Mouse (Mus musculus): ENCODE measurements at regions not wholly inside any gene's neighbourhood (a gene's known extent, or its start where the extent isn't known, plus 50 kb on each side); places are given as distances from the start of the nearest gene placed in this dataset.
A peak's percentile ranks its signal among the peaks of the same experiment; 100 is the strongest.

DNA sequence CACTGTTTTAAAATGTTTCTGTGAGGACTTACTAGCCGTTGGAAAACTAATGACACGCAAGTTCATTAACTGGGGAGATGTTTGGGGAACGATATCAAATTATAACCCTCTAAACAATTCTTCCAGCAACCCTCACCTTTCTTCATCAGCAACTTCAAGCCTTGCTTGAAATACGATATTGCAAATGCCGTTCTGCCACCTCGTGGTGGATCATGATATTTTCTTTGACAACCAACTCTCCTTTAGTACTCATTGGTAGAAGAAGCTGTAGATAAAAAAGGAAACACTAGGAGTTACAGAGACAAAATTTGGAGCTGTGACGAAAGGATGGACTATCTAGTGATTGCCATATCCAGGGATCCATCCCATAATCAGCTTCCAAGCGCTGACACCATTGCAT, 85.8 kb upstream of the Gnai1 start:
- Histone ChIP-seq H3K27ac (ENCODE audit: low read depth, low read length) (no peak overlapping the region), H3K9me3 (ENCODE audit: low read length) (no peaks in the 10 kb centered on the region), H3K36me3 (ENCODE audit: insufficient read depth) (no peaks in the 10 kb centered on the region), H3K4me1 (ENCODE audit: insufficient read depth) (no peaks in the 10 kb centered on the region), H3K4me3 (ENCODE audit: low read depth, low read length) (no peak overlapping the region), H3K4me2 (ENCODE audit: low read depth) (no peak overlapping the region), H3K9ac (no peak overlapping the region), H3K27me3 (ENCODE audit: insufficient read depth, low read length) (no peaks in the 10 kb centered on the region)
- DNase-seq, result peak; percentile 92
- peak; percentile 81 for TF ChIP-seq CTCF (IDR thresholded peaks at IDR 0.05; ENCODE audit: low read depth)
- ATAC-seq, result peak; percentile 84
- WGBS, result 19% methylated on average over 8 of the region's 8 CpGs

DNA sequence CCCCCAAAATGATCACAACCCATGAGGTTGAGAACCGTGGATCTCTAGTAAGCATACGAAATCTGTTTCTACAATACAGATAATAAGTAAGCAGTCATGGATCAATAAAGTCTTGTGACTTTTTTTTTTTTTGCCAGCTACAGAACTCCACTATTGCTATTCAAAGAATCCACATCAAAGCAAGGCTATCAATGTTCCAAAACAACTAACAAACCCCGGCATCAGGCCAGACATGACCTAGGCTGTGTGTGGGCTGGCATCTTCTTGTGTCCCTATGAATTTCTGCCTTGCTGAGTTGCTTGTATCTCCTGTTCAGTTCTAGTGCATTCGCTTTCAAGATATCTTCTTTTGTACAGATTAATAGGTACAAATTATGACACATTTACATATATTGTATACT, 79.8 kb upstream of the Gnai1 start:
- Histone ChIP-seq H3K27ac (ENCODE audit: low read depth, low read length) (no peak overlapping the region), H3K4me2 (ENCODE audit: low read depth) (no peak overlapping the region), H3K4me1 (ENCODE audit: insufficient read depth) (no peaks in the 10 kb centered on the region), H3K9ac (no peak overlapping the region), H3K9me3 (ENCODE audit: low read length) (no peaks in the 10 kb centered on the region), H3K27me3 (ENCODE audit: insufficient read depth, low read length) (no peaks in the 10 kb centered on the region), H3K36me3 (ENCODE audit: insufficient read depth) (no peaks in the 10 kb centered on the region), H3K4me3 (ENCODE audit: low read depth, low read length) (no peak overlapping the region)
- WGBS, result 89% methylated on average over 4 of the region's 4 CpGs
- TF ChIP-seq CTCF (IDR thresholded peaks at IDR 0.05; ENCODE audit: low read depth), result no peak
- ATAC-seq (no peak), DNase-seq (no peak)

DNA sequence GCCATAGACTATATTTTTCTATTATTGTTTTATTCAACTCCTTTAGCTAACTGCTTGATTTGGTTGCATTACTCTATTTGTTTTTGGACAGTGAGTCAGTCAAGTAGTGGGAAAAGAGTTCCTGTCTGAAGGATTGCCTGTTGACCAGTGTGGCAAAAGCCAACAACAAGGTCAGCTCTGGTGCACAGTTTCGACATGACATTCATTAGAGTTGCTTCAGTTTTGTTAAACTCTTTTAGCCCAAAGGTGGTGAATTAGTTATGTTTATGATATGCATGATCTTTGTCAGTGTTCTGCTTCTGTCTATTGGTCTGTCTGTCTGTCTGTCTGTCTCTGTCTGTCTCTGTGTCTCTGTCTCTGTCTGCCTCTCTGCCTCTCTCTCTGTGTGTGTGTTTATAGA, 79.1 kb upstream of the Gnai1 start:
- H3K36me3 ChIP-seq (ENCODE audit: insufficient read depth), result no peaks in the 10 kb centered on the region
- DNase-seq (no peak), ATAC-seq (no peak)
- no peak overlapping the region for H3K4me2 ChIP-seq (ENCODE audit: low read depth)
- H3K9ac ChIP-seq, result no peak overlapping the region
- H3K27ac ChIP-seq (ENCODE audit: low read depth, low read length), result no peak overlapping the region
- WGBS, result 79% methylated on average over 1 of the region's 1 CpGs
- no peak for TF ChIP-seq CTCF (IDR thresholded peaks at IDR 0.05; ENCODE audit: low read depth)
- no peaks in the 10 kb centered on the region for H3K27me3 ChIP-seq (ENCODE audit: insufficient read depth, low read length)
- H3K4me3 ChIP-seq (ENCODE audit: low read depth, low read length), result no peak overlapping the region
- H3K4me1 ChIP-seq (ENCODE audit: insufficient read depth), result no peaks in the 10 kb centered on the region
- H3K9me3 ChIP-seq (ENCODE audit: low read length), result no peaks in the 10 kb centered on the region

DNA sequence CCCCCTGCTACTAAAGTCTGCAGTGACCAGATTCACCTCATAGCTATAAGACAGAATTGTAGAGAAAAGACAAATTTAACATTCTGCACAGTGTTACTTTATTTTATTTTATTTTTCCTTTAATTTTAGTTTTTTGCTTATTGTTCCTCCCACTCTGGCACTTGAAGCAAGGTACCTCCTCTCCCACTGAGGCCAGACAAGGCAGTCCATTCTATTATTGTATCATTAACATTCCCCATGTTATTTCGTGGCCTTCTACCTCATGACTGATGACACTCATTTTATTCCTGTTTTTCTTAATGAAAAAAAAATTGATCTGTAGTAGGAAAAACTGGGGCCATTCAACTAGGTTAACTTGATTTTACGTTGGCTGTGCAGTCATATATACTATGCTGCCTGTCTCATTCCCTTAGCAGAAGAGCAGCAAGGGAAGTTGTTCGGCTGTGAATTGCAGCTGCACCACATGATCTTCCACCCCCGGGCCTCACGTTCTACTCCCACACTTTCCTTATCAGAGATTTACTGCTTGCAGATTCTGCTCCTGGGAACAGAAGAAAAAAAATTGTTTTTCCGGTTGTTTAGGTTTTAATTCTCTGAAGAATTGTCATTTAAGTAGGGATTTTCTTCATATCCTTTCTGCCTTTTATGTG, 76.1 kb upstream of the Gnai1 start:
- Histone ChIP-seq H3K4me3 (ENCODE audit: low read depth, low read length) (no peak overlapping the region), H3K9ac (no peak overlapping the region), H3K4me1 (ENCODE audit: insufficient read depth) (peaks cover 7% of the 10 kb centered on the region; the same call in 1 of the 2 replicates), H3K27ac (ENCODE audit: low read depth, low read length) (no peak overlapping the region), H3K4me2 (ENCODE audit: low read depth) (no peak overlapping the region), H3K9me3 (ENCODE audit: low read length) (no peaks in the 10 kb centered on the region), H3K27me3 (ENCODE audit: insufficient read depth, low read length) (no peaks in the 10 kb centered on the region), H3K36me3 (ENCODE audit: insufficient read depth) (no peaks in the 10 kb centered on the region)
- no peak for TF ChIP-seq CTCF (IDR thresholded peaks at IDR 0.05; ENCODE audit: low read depth)
- no peak for DNase-seq
- no peak for ATAC-seq
- WGBS, result 70% methylated on average over 6 of the region's 6 CpGs

DNA sequence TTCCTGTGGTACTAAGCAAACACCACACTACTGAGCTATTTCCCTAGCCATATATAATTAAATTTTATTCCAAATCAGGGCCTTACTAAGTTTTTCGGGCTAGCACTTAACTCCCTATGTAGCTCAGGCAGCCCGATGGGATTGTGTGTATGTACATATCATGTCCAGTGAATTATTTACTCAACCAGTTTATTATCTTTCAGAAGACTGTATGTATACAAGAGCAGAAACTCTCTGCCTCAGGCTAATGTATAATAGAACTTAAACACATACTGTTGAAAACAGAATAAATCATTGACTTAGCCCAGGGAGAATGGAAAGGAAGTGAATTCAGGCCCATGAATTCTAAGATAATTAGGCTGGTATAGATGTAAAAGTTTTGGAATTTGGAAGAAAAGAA, 74.1 kb upstream of the Gnai1 start:
- H3K4me1 ChIP-seq (ENCODE audit: insufficient read depth), result peaks cover 7% of the 10 kb centered on the region; the same call in 1 of the 2 replicates
- no peak overlapping the region for H3K4me2 ChIP-seq (ENCODE audit: low read depth)
- H3K9me3 ChIP-seq (ENCODE audit: low read length), result no peaks in the 10 kb centered on the region
- no peak overlapping the region for H3K4me3 ChIP-seq (ENCODE audit: low read depth, low read length)
- no peaks in the 10 kb centered on the region for H3K36me3 ChIP-seq (ENCODE audit: insufficient read depth)
- DNase-seq (no peak), ATAC-seq (no peak)
- 98% methylated on average over 2 of the region's 2 CpGs for WGBS
- no peak overlapping the region for H3K9ac ChIP-seq
- TF ChIP-seq CTCF (IDR thresholded peaks at IDR 0.05; ENCODE audit: low read depth), result no peak
- no peaks in the 10 kb centered on the region for H3K27me3 ChIP-seq (ENCODE audit: insufficient read depth, low read length)
- no peak overlapping the region for H3K27ac ChIP-seq (ENCODE audit: low read depth, low read length)

DNA sequence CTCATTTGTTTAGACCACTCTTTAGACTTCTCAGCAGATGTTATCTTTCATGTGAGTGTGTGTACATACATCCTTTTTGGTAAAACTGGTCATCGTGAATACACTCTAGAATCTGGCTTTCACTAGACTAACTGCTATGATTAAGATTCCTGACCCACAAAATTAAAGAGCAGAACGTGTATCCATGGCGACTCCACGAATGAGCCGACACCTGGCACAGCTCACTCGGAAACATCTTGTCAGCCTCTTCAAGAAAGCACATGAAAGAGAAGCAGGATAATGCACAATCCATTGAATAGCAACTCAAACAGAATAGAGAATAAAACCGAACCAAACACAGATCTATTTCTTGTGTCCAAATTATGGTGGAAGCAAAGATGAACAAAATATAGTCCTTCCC, 73.1 kb upstream of the Gnai1 start:
- Histone ChIP-seq H3K4me3 (ENCODE audit: low read depth, low read length) (no peak overlapping the region), H3K27ac (ENCODE audit: low read depth, low read length) (no peak overlapping the region), H3K9me3 (ENCODE audit: low read length) (no peaks in the 10 kb centered on the region), H3K4me2 (ENCODE audit: low read depth) (no peak overlapping the region), H3K27me3 (ENCODE audit: insufficient read depth, low read length) (no peaks in the 10 kb centered on the region), H3K9ac (no peak overlapping the region), H3K36me3 (ENCODE audit: insufficient read depth) (no peaks in the 10 kb centered on the region), H3K4me1 (ENCODE audit: insufficient read depth) (peaks cover 7% of the 10 kb centered on the region; the same call in 1 of the 2 replicates)
- WGBS, result 21% methylated on average over 7 of the region's 7 CpGs
- no peak for TF ChIP-seq CTCF (IDR thresholded peaks at IDR 0.05; ENCODE audit: low read depth)
- DNase-seq, result peak; percentile 36
- ATAC-seq, result peak; percentile 66; the same call in 1 of the 2 replicates

DNA sequence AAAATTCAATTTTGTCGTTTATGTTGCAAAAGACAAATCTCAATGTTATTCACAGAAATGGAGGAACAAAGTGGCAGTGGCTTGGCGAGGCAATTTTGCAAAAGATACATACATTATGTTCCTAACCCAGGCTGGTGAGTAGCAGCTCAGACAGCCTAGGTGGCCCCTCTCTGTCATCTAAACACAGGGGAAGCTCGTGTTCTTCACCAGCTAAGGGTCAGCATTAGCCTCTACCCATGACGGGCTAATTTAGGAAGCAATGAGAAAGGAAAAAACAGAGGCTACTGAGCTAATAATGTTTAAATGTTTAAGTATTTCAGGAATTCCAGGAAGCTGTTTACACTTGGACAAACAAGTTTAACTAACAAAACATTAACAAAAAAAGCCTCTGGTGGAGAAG, 64.9 kb upstream of the Gnai1 start:
- TF ChIP-seq CTCF (IDR thresholded peaks at IDR 0.05; ENCODE audit: low read depth), result no peak
- no peak for ATAC-seq

More for the DNA sequence above, 64.9 kb upstream of the Gnai1 start:
- no peak overlapping the region for H3K4me2 ChIP-seq (ENCODE audit: low read depth)
- no peak for DNase-seq
- H3K27ac ChIP-seq (ENCODE audit: low read depth, low read length), result no peak overlapping the region
- H3K36me3 ChIP-seq (ENCODE audit: insufficient read depth), result no peaks in the 10 kb centered on the region
- no peaks in the 10 kb centered on the region for H3K4me1 ChIP-seq (ENCODE audit: insufficient read depth)
- WGBS, result 63% methylated on average over 4 of the region's 4 CpGs
- H3K27me3 ChIP-seq (ENCODE audit: insufficient read depth, low read length), result no peaks in the 10 kb centered on the region
- no peak overlapping the region for H3K9ac ChIP-seq
- H3K4me3 ChIP-seq (ENCODE audit: low read depth, low read length), result no peak overlapping the region
- H3K9me3 ChIP-seq (ENCODE audit: low read length), result no peaks in the 10 kb centered on the region

Measured in forebrain, postnatal 0 days (tissue).